Mouse (Mus musculus): ENCODE measurements around the gene Vmn2r40.
"Not testable (repeated sequence)": the region's sequence is repeated elsewhere in the genome, so short reads cannot be mapped to it uniquely, and the experiment has no call there.

DNA sequence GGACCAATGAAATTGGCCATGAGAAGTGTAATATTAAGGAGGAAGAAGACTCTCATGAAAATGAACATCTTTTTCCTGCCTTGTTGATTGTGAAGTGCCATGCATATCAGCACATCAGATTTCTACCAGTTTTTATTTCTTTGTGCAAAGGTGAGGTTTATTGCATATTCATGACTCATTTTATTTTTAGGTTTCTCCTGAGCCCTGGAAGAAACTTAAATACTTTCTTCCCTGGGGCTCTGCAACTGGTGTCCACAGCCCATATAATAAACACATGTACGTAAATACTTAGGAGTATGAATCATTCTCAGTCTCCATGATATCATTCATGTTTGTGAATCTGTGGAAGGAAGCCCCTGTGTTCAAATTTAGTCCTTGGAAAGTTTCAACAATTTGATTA, at the start of gene Vmn2r40:
- TF ChIP-seq EP300 (optimal IDR thresholded peaks at IDR 0.05); CTCF (IDR thresholded peaks at IDR 0.05; ENCODE audit: low read depth): not testable (repeated sequence)

Data from stomach, postnatal 0 days (tissue).